Mouse (Mus musculus): ENCODE data around the gene Mrpl55. TPM values are rescaled to one million over a fixed set of nuclear protein-coding genes. Genes with fewer than 3 reads are reported as not detected.

The Mrpl55 gene
- polyA plus RNA-seq, 1 experiment from 2014 or later = 82.8 TPM

GRCm38 (mm10) chr11:59221604-59222003 lies 19.3 kb downstream of the Mrpl55 start:
- ATAC-seq = no peak
- H3K4me1 ChIP-seq = peaks cover 87% of the 10 kb centered on the region
- peaks cover 71% of the 10 kb centered on the region for H3K36me3 ChIP-seq
- H3K9me3 ChIP-seq (replicated peaks) = no peaks in the 10 kb centered on the region
- H3K4me3 ChIP-seq = no peak overlapping the region
- no peak overlapping the region for H3K27ac ChIP-seq
- H3K4me2 ChIP-seq = no peak overlapping the region
- no peak overlapping the region for H3K9ac ChIP-seq
- no peaks in the 10 kb centered on the region for H3K27me3 ChIP-seq (replicated peaks)

DNA sequence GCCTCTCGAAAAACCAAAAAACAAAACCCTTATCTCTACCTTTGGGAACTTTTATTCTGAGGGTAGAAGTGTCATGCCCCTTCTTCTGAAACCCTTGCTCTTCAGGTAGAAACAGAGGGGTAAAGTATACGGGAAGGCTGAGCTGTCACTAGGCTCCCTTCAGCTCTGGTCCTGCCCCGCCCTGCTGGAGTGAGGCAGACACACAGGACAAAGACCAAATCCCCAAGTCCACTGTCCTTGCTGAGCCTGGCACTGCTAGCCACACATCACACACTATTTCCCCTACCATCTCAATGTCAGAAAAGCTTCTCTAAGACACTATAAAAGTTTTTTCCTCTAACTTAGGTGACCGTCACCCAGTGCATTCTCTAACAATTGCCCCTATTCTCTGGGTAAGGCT lies 20.0 kb downstream of the Mrpl55 start:
- no peak for ATAC-seq
- H3K27ac ChIP-seq = no peak overlapping the region; the same call in 1 of the 2 replicates
- H3K4me2 ChIP-seq = no peak overlapping the region
- no peaks in the 10 kb centered on the region for H3K27me3 ChIP-seq (replicated peaks)
- no peak overlapping the region for H3K9ac ChIP-seq
- no peak overlapping the region for H3K4me3 ChIP-seq
- H3K36me3 ChIP-seq = peaks cover 68% of the 10 kb centered on the region
- 67% methylated on average over 4 of the region's 4 CpGs for WGBS (ENCODE audit: insufficient replicate concordance)
- H3K4me1 ChIP-seq = peaks cover 85% of the 10 kb centered on the region
- H3K9me3 ChIP-seq (replicated peaks) = no peaks in the 10 kb centered on the region

GRCm38 (mm10) chr11:59224025-59224424 lies 21.7 kb downstream of the Mrpl55 start:
- peaks cover 52% of the 10 kb centered on the region for H3K36me3 ChIP-seq
- no peak overlapping the region for H3K9ac ChIP-seq
- H3K27me3 ChIP-seq (replicated peaks) = no peaks in the 10 kb centered on the region
- H3K27ac ChIP-seq = no peak overlapping the region
- H3K4me2 ChIP-seq = peak overlapping the region; percentile 2; the same call in 1 of the 2 replicates
- ATAC-seq = no peak
- no peaks in the 10 kb centered on the region for H3K9me3 ChIP-seq (replicated peaks)
- WGBS (ENCODE audit: insufficient replicate concordance) = 79% methylated on average over 3 of the region's 3 CpGs
- H3K4me3 ChIP-seq = no peak overlapping the region
- peaks cover 79% of the 10 kb centered on the region for H3K4me1 ChIP-seq

DNA sequence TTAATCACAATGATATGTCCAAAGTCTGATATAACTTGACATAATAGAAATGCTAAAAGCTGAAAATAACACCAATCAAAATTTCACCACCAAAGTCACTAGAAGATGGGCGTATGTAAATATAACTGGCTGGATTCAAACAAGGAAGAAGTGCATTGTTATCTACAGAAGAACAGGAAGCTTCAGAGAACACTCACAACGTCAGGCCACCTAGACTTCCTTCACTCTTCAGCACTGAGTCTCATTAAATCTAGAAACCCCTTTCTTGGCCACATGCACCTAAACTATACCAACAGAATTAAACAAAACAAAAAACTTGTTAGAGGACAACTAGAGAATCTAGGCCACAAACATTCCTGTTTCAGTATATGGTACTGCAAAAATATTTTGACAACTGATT lies 22.2 kb downstream of the Mrpl55 start:
- ATAC-seq = no peak
- H3K4me2 ChIP-seq = peak overlapping the region; percentile 2; the same call in 1 of the 2 replicates
- WGBS (ENCODE audit: insufficient replicate concordance) = 21% methylated on average over 2 of the region's 2 CpGs

DNA sequence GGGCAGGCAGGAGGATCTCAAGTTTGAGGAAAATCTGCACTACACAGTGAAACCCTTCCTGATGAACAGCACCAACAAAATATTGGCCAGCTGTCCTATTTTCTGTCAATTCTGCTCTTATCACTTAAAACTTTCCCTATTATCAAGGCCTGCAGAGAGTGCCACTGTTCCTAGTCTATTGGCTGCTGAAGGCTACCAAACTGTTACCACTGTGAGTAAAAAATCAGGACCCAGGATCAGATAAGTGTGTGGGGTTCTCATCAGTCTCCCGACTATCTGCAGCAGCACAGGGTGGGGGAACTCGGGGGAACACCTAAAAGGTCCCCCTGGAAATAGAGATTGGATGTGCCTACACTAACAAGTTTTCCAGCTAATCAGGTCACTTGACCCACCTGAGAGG lies 22.9 kb downstream of the Mrpl55 start:
- H3K36me3 ChIP-seq = peaks cover 41% of the 10 kb centered on the region
- H3K4me2 ChIP-seq = peak overlapping the region; percentile 86
- peaks cover 80% of the 10 kb centered on the region for H3K4me1 ChIP-seq
- no peak overlapping the region for H3K27ac ChIP-seq
- peak overlapping the region; percentile 96; the same call in 1 of the 2 replicates for H3K4me3 ChIP-seq
- ATAC-seq = no peak
- peak overlapping the region; percentile 42; the same call in 1 of the 2 replicates for H3K9ac ChIP-seq
- H3K9me3 ChIP-seq (replicated peaks) = no peaks in the 10 kb centered on the region
- 18% methylated on average over 2 of the region's 2 CpGs for WGBS (ENCODE audit: insufficient replicate concordance)
- H3K27me3 ChIP-seq (replicated peaks) = no peaks in the 10 kb centered on the region

More for the DNA sequence above, 22.2 kb downstream of the Mrpl55 start:
- Histone ChIP-seq H3K27ac (no peak overlapping the region), H3K4me1 (peaks cover 82% of the 10 kb centered on the region), H3K36me3 (peaks cover 48% of the 10 kb centered on the region), H3K9ac (no peak overlapping the region), H3K27me3 (replicated peaks) (no peaks in the 10 kb centered on the region), H3K4me3 (no peak overlapping the region), H3K9me3 (replicated peaks) (no peaks in the 10 kb centered on the region)

DNA sequence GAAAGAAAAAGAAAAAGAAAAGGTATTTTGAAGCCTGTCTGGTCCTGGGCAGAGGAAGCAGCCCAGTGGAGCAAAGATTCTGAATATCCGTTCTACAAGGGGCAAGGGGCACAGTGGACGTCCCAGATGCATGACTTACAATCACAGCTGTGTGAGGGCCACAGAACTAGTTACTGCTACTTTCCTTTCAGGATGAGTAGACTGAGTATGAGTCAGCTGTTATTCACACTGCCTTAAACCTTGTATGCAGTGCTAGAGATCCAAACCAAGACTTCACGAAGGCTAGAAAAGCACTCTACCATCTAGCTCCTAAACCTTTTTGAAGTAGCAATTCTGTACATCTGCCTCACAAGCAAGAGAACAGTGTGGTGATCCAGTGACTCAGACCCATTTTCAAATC lies 24.0 kb downstream of the Mrpl55 start:
- H3K4me2 ChIP-seq = peak overlapping the region; percentile 86
- no peaks in the 10 kb centered on the region for H3K9me3 ChIP-seq (replicated peaks)
- H3K4me3 ChIP-seq = peak overlapping the region; percentile 96
- H3K9ac ChIP-seq = peak overlapping the region; percentile 99
- peaks cover 32% of the 10 kb centered on the region for H3K36me3 ChIP-seq
- peaks cover 76% of the 10 kb centered on the region for H3K4me1 ChIP-seq
- 50% methylated on average over 3 of the region's 3 CpGs for WGBS (ENCODE audit: insufficient replicate concordance)
- no peak for ATAC-seq
- no peaks in the 10 kb centered on the region for H3K27me3 ChIP-seq (replicated peaks)
- H3K27ac ChIP-seq = peak overlapping the region; percentile 97

DNA sequence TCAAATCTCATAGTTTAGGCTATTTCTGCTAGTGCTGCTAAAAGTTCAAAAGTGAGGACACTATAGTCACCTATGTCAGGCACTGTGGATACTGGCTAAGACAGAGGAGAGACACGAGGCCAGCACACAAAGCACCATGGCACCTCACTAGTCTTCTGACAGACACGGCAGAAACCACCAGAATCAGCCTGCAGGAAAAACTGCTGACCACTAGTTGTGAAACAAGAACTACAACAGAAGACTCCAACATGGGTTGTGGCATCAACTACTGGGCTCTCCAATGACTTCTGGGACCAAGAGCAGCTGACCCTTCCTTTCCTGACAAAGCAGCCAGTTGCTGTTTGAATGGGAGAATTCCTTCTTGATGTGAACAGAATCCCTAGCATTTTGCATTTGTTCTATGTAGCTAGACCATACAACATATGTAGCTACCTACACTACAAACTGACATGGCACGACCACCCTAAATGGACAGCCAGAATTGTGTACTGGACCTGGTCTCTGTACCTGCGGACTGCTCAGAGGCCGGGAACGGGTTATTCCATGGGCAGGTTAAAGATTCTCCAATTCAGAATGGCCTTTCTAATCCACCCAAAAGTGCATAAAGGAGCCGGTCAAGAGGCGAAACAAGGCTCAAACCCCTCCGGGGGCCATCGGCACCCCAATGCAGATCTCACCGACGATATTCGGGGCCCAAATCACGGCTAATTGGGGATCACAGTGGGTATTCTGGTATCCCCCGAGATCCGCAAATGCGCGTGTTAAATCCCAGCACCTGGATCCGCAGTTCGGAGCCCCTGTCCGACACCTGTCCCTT lies 24.7 kb downstream of the Mrpl55 start:
- WGBS (ENCODE audit: insufficient replicate concordance) = 1% methylated on average over 21 of the region's 21 CpGs
- peak overlapping the region; percentile 99 for H3K9ac ChIP-seq
- peaks cover 25% of the 10 kb centered on the region for H3K36me3 ChIP-seq
- peaks cover 68% of the 10 kb centered on the region for H3K4me1 ChIP-seq
- no peak for ATAC-seq
- 0 out of 2 replicates have a peak, but pooled peaks cover 6% of the 10 kb centered on the region for H3K27me3 ChIP-seq (replicated peaks)
- no peaks in the 10 kb centered on the region for H3K9me3 ChIP-seq (replicated peaks)
- peak overlapping the region; percentile 96 for H3K4me3 ChIP-seq
- peak overlapping the region; percentile 86 for H3K4me2 ChIP-seq
- H3K27ac ChIP-seq = peak overlapping the region; percentile 97

DNA sequence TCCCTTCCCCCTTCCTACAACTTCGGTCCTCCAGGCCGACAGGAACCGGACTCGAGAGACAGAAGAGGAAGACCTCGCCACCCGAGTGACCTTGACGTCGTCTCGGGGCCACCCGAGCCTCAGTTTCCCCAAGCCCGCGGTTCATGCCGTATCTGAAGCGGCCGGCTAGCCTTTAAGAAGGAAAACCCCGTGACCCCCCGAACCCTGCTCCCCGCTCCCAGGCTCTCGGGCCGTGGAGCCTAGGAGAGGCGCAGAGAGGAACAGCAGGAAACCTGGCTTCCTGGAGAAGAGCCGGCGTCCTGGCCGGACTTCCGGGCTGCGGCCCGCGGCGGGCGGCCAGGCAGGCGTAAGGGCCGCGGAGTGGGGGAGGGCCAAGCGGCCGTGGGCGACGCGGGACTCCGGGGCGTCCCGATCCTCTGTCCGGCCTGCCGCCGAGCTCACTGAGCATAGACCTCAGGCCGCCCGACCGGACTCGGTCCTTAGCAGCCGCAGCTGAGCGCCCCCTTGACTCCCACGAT lies 25.4 kb downstream of the Mrpl55 start:
- WGBS (ENCODE audit: insufficient replicate concordance) = under 1% methylated on average over 39 of the region's 51 CpGs
- Histone ChIP-seq H3K27ac (peak overlapping the region; percentile 97), H3K27me3 (replicated peaks) (peaks cover 13% of the 10 kb centered on the region), H3K4me3 (peak overlapping the region; percentile 96), H3K4me1 (peaks cover 62% of the 10 kb centered on the region), H3K36me3 (peaks cover 24% of the 10 kb centered on the region), H3K9ac (peak overlapping the region; percentile 99), H3K9me3 (replicated peaks) (no peaks in the 10 kb centered on the region), H3K4me2 (peak overlapping the region; percentile 86)
- ATAC-seq = peak; percentile 75

GRCm38 (mm10) chr11:59228122-59228953 lies 26.1 kb downstream of the Mrpl55 start, which contains the start of gene Arf1:
Gene Arf1 (minus strand): TSS chr11:59228270.
- ATAC-seq = peak; percentile 95
- H3K36me3 ChIP-seq = peaks cover 22% of the 10 kb centered on the region

GRCm38 (mm10) chr11:59230144-59230760 lies 28.0 kb downstream of the Mrpl55 start:
- Histone ChIP-seq H3K27ac (no peak overlapping the region), H3K9ac (0 out of 2 replicates have a peak overlapping the region, but pooled peaks have one; percentile 24), H3K4me1 (peaks cover 36% of the 10 kb centered on the region), H3K9me3 (replicated peaks) (no peaks in the 10 kb centered on the region), H3K4me2 (0 out of 2 replicates have a peak overlapping the region, but pooled peaks have one; percentile 16), H3K27me3 (replicated peaks) (peaks cover 36% of the 10 kb centered on the region), H3K4me3 (no peak overlapping the region), H3K36me3 (peaks cover 7% of the 10 kb centered on the region; the same call in 1 of the 2 replicates)
- WGBS (ENCODE audit: insufficient replicate concordance) = 12% methylated on average over 7 of the region's 7 CpGs
- ATAC-seq = no peak

More at GRCm38 (mm10) chr11:59228122-59228953, 26.1 kb downstream of the Mrpl55 start, which contains the start of gene Arf1:
- Histone ChIP-seq H3K4me3 (peak within 1 kb of the TSS; percentile 96), H3K4me2 (peak within 1 kb of the TSS; percentile 86), H3K9me3 (replicated peaks) (no peaks in the 10 kb centered on the region), H3K4me1 (peaks cover 55% of the 10 kb centered on the region), H3K27me3 (replicated peaks) (peaks cover 19% of the 10 kb centered on the region), H3K27ac (peak within 1 kb of the TSS; percentile 97), H3K9ac (peak within 1 kb of the TSS; percentile 99)
- WGBS (ENCODE audit: insufficient replicate concordance) = 4% methylated on average over 59 of the region's 59 CpGs

DNA sequence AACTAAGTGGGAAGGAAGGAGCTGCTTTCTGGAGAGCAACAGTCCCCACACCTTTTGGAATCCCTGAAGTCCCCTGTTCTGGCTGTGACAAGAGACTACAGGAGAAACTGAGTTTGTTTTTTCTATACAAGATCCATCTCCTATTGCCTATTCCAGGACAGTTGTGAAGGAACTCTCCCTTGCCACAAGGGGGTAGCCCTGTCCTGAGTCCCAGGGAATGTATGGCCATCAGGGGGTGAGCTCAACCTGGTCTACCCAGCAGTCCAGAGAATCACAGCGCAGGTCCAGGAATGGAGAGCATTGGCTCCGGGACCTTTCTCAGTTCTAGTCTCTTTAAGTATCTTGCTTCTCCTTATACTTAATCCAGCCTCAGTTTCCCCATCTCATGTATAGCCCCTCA lies 30.5 kb downstream of the Mrpl55 start:
- no peak for ATAC-seq
- peaks cover 17% of the 10 kb centered on the region for H3K4me1 ChIP-seq
- H3K27me3 ChIP-seq (replicated peaks) = peaks cover 51% of the 10 kb centered on the region
- H3K36me3 ChIP-seq = no peaks in the 10 kb centered on the region
- no peak overlapping the region for H3K4me3 ChIP-seq
- no peak overlapping the region for H3K27ac ChIP-seq
- no peak overlapping the region for H3K9ac ChIP-seq
- no peaks in the 10 kb centered on the region for H3K9me3 ChIP-seq (replicated peaks)
- no peak overlapping the region for H3K4me2 ChIP-seq
- 65% methylated on average over 2 of the region's 2 CpGs for WGBS (ENCODE audit: insufficient replicate concordance)
